Mouse (Mus musculus) heart, embryonic 16.5 days (tissue): Measurements from ENCODE around the gene Psmb11. TPM values are rescaled to one million over a fixed set of nuclear protein-coding genes. Genes with fewer than 3 reads are reported as not detected.

Experiments
- ATAC-seq: fragments of 200-750 bp; cut with Nextera tagmentation; replicated peaks from 2 replicates; pipeline ENCODE4 v1.8.0; 2017; ENCODE audit warnings: moderate number of reproducible peaks; ENCODE audit not compliant: insufficient read depth, low FRiP score; ENCODE audit errors: extremely low read depth
- H3K27ac ChIP-seq: fragments of 300-500 bp; sonication (generic); 2 replicates; pipeline ENCODE4 v1.5.1; 2014; ENCODE audit warnings: mild to moderate bottlenecking, low read length, control low read depth, moderate library complexity
- H3K27me3 ChIP-seq: fragments of 300-500 bp; sonication (generic); 2 replicates; pipeline ENCODE4 v1.6.1; 2014; ENCODE audit warnings: low read length, mixed read lengths; ENCODE audit not compliant: control insufficient read depth, insufficient read depth
- H3K36me3 ChIP-seq: fragments of 300-500 bp; sonication (generic); 2 replicates; pipeline ENCODE4 v1.6.1; 2014; ENCODE audit not compliant: control insufficient read depth, insufficient read depth
- H3K4me1 ChIP-seq: fragments of 300-500 bp; sonication (generic); 2 replicates; pipeline ENCODE4 v1.6.1; 2014; ENCODE audit warnings: low read length, mixed read lengths; ENCODE audit not compliant: control insufficient read depth, insufficient read depth
- H3K4me2 ChIP-seq: fragments of 300-500 bp; sonication (generic); 2 replicates; pipeline ENCODE4 v1.6.1; 2014; ENCODE audit warnings: low read depth, mild to moderate bottlenecking, control low read depth, low read length
- H3K4me3 ChIP-seq: fragments of 300-500 bp; sonication (generic); 2 replicates; pipeline ENCODE4 v1.5.1; 2014; ENCODE audit warnings: mild to moderate bottlenecking, control low read depth, low read length
- H3K9ac ChIP-seq: fragments of 300-500 bp; sonication (generic); 2 replicates; pipeline ENCODE4 v1.6.1; 2014; ENCODE audit warnings: low read length, control low read depth
- H3K9me3 ChIP-seq: fragments of 300-500 bp; sonication (generic); replicated peaks from 2 replicates; pipeline ENCODE4 v1.6.1; 2016; ENCODE audit warnings: low read length; ENCODE audit not compliant: control insufficient read depth
- WGBS: fragments of 180-500 bp; shearing (Covaris S2); extraction: QIAGEN DNeasy Blood & Tissue Kit; methylation state at CpG from one replicate; pipeline ENCODE4 v1.1.7; 2014; 5-methylcytosine and 5-hydroxymethylcytosine counted together
- polyA plus RNA-seq: library from polyadenylated mRNA; unstranded; fragments of >200 nt; fragmentation: Nextera tagmentation; extraction: Ambion mirVana; gene quantifications from 2 replicates; pipeline ENCODE4 v1.2.1, GENCODE M21; 2015

Psmb11 gene
- polyA plus RNA-seq, 1 experiment from 2014 or later = 22.3 TPM

DNA sequence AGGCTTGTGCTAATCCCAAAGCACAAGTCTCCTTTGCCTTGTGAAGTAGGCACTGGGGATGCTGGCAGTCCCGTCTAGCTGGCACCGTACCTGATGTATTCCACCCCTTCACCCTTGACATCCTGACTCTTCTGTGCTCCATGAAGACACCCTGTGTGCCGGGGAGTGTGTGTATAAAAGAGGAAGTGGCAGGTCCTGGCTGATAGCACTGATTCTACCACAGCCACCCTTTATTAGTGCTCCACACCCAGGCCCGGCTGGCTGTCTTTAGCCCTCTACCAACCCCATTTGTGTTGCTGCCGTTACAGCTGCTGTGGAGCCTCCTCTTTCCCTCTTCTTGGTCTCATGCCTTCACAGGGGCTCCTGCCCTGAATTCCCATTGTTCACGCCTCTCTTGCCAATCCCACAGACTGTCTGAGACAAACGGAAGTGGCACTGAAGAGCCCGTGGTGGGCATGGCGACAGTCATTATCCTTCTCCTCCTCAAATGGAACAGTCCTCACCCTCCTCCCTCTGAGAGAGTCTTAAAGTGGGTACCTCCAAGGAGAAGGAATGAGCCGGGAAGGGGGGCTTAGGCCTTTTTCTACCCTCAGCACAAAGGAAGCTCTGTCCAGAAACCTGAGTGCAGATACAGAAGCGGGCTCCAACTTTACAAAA lies 9.5 kb downstream of the Psmb11 start:
- H3K4me3 ChIP-seq = no peak overlapping the region
- WGBS = 83% methylated on average over 11 of the region's 11 CpGs
- H3K27me3 ChIP-seq = no peaks in the 10 kb centered on the region
- H3K36me3 ChIP-seq = peaks cover 15% of the 10 kb centered on the region
- H3K4me1 ChIP-seq = no peaks in the 10 kb centered on the region
- no peak overlapping the region for H3K27ac ChIP-seq
- no peaks in the 10 kb centered on the region for H3K9me3 ChIP-seq
- no peak overlapping the region for H3K4me2 ChIP-seq
- no peak overlapping the region for H3K9ac ChIP-seq
- ATAC-seq = no peak

DNA sequence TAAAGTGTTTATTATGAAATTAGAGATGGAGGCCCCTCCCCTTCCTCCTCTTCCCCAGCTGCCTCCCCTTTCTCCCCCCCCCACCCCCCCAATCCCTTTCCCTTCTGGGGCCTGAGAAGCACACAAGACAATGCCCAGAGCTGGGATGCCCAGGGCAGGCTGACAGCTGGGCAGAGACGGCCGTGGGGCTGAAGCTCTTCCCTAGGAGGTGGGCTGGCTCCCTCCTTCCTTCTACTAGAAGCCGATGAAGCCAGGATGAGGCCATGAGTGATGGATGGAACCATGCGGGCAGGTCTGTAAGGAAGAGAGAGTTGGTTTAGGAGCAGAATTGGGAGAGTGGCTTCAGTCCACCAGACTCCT lies 10.0 kb downstream of the Psmb11 start:
- H3K4me2 ChIP-seq = no peak overlapping the region
- H3K27me3 ChIP-seq = no peaks in the 10 kb centered on the region
- peaks cover 15% of the 10 kb centered on the region for H3K36me3 ChIP-seq
- no peaks in the 10 kb centered on the region for H3K4me1 ChIP-seq
- H3K4me3 ChIP-seq = no peak overlapping the region
- H3K9me3 ChIP-seq = no peaks in the 10 kb centered on the region
- 77% methylated on average over 4 of the region's 4 CpGs for WGBS
- no peak for ATAC-seq
- H3K27ac ChIP-seq = no peak overlapping the region
- no peak overlapping the region for H3K9ac ChIP-seq

- Histone ChIP-seq H3K9ac (no peak overlapping the region), H3K27ac (no peak overlapping the region), H3K27me3 (no peaks in the 10 kb centered on the region), H3K4me3 (no peak overlapping the region), H3K4me2 (no peak overlapping the region), H3K9me3 (no peaks in the 10 kb centered on the region), H3K36me3 (peaks cover 15% of the 10 kb centered on the region), H3K4me1 (no peaks in the 10 kb centered on the region)
- no peak for ATAC-seq
- 86% methylated on average over 37 of the region's 37 CpGs for WGBS
Measured at GRCm38 (mm10) chr14:54632252-54632651, 11.0 kb downstream of the Psmb11 start.

GRCm38 (mm10) chr14:54634182-54634581 lies 12.9 kb downstream of the Psmb11 start:
- H3K27ac ChIP-seq = no peak overlapping the region
- H3K9me3 ChIP-seq = no peaks in the 10 kb centered on the region
- H3K36me3 ChIP-seq = peaks cover 15% of the 10 kb centered on the region
- ATAC-seq = no peak
- no peak overlapping the region for H3K4me3 ChIP-seq
- 0 out of 2 replicates have a peak, but pooled peaks cover 2% of the 10 kb centered on the region for H3K27me3 ChIP-seq
- no peak overlapping the region for H3K9ac ChIP-seq
- no peaks in the 10 kb centered on the region for H3K4me1 ChIP-seq
- WGBS = 81% methylated on average over 4 of the region's 4 CpGs
- no peak overlapping the region for H3K4me2 ChIP-seq

DNA sequence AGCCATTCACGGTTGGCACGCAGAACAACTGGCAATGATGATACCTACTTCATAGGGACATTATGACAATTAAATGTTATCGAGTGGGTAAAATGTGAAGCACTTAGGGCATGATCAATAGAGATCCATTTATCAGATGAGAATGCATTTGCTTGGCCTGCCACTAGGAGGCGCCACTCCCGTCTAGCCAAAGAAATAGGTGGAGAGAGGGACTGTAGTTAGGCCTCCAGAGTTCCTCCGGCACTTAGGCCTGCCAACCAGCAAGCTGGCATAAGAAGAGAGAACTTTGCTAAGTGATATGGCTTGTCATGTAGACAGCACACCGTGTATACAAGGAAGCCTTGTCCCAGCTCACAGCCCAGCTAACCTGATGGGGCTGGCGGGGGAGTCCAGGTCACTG lies 15.7 kb downstream of the Psmb11 start:
- Histone ChIP-seq H3K9ac (no peak overlapping the region), H3K9me3 (no peaks in the 10 kb centered on the region), H3K27ac (no peak overlapping the region), H3K27me3 (0 out of 2 replicates have a peak, but pooled peaks cover 2% of the 10 kb centered on the region), H3K4me3 (no peak overlapping the region), H3K4me1 (peaks cover 3% of the 10 kb centered on the region), H3K4me2 (no peak overlapping the region), H3K36me3 (peaks cover 11% of the 10 kb centered on the region)
- WGBS = 53% methylated on average over 8 of the region's 8 CpGs
- ATAC-seq = no peak

GRCm38 (mm10) chr14:54638210-54638609 lies 17.0 kb downstream of the Psmb11 start:
- Histone ChIP-seq H3K27ac (no peak overlapping the region), H3K9ac (no peak overlapping the region), H3K27me3 (0 out of 2 replicates have a peak, but pooled peaks cover 2% of the 10 kb centered on the region), H3K4me2 (no peak overlapping the region), H3K4me1 (peaks cover 3% of the 10 kb centered on the region), H3K9me3 (no peaks in the 10 kb centered on the region), H3K4me3 (no peak overlapping the region), H3K36me3 (peaks cover 10% of the 10 kb centered on the region)
- 60% methylated on average over 5 of the region's 5 CpGs for WGBS
- no peak for ATAC-seq

DNA sequence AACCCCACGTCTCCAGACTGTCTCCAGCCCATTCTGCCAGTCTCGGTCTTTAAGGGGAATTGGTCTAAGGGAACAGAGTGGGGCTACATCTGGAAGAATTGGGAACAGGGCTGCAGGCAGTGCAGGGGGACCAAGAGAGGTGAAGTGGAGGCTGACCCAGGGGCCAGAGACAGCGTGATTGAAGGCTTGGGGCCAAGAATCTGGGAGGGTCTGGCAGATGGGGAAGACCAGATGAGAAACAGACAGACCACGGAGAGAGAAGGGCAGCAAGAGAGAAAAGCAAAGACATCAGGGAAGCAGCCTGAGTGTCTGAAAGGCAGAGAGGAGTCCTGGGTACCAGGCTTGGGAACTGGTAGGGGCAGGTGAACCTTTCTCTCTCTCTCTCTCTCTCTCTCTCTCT lies 18.9 kb downstream of the Psmb11 start:
- Histone ChIP-seq H3K4me2 (peak overlapping the region; percentile 1; the same call in 1 of the 2 replicates), H3K9ac (no peak overlapping the region), H3K9me3 (no peaks in the 10 kb centered on the region), H3K27me3 (0 out of 2 replicates have a peak, but pooled peaks cover 2% of the 10 kb centered on the region), H3K4me1 (peaks cover 3% of the 10 kb centered on the region), H3K36me3 (peaks cover 27% of the 10 kb centered on the region), H3K27ac (no peak overlapping the region), H3K4me3 (no peak overlapping the region)
- WGBS = 46% methylated on average over 4 of the region's 4 CpGs
- no peak for ATAC-seq

GRCm38 (mm10) chr14:54640946-54641304 lies 19.7 kb downstream of the Psmb11 start, which contains the start of gene Gm17606:
TSS of gene Gm17606 (plus strand) at chr14:54640952.
- ATAC-seq = no peak
- H3K4me1 ChIP-seq = peaks cover 3% of the 10 kb centered on the region
- peak within 1 kb of the TSS; percentile 68 for H3K27ac ChIP-seq
- 0 out of 2 replicates have a peak, but pooled peaks cover 2% of the 10 kb centered on the region for H3K27me3 ChIP-seq
- peak within 1 kb of the TSS; percentile 99 for H3K4me2 ChIP-seq
- peaks cover 35% of the 10 kb centered on the region for H3K36me3 ChIP-seq
- no peaks in the 10 kb centered on the region for H3K9me3 ChIP-seq
- WGBS = 0% methylated on average over 27 of the region's 28 CpGs
- peak within 1 kb of the TSS; percentile 80 for H3K4me3 ChIP-seq
- H3K9ac ChIP-seq = peak within 1 kb of the TSS; percentile 88

- H3K27ac ChIP-seq = peak within 1 kb of the TSS; percentile 68
- H3K4me2 ChIP-seq = peak within 1 kb of the TSS; percentile 99
- peak; percentile 92 for ATAC-seq
- H3K9ac ChIP-seq = peak within 1 kb of the TSS; percentile 88
- under 1% methylated on average over 51 of the region's 52 CpGs for WGBS
- H3K27me3 ChIP-seq = 0 out of 2 replicates have a peak, but pooled peaks cover 2% of the 10 kb centered on the region
- peak within 1 kb of the TSS; percentile 80 for H3K4me3 ChIP-seq
- no peaks in the 10 kb centered on the region for H3K9me3 ChIP-seq
- H3K4me1 ChIP-seq = peaks cover 3% of the 10 kb centered on the region
- H3K36me3 ChIP-seq = peaks cover 40% of the 10 kb centered on the region
Measured at GRCm38 (mm10) chr14:54641305-54641969, 20.2 kb downstream of the Psmb11 start, which contains the start of gene Cdh24. TSS of gene Cdh24 (minus strand) at chr14:54641364.
